Mouse (Mus musculus): Measurements from ENCODE around the gene Prpf8. TPM values are rescaled to one million over a fixed set of nuclear protein-coding genes. Genes with fewer than 3 reads are reported as not detected.
A peak's percentile ranks its signal among the peaks of the same experiment; 100 is the strongest.

Gene Prpf8
- polyA plus RNA-seq, 1 experiment: 148 TPM

DNA sequence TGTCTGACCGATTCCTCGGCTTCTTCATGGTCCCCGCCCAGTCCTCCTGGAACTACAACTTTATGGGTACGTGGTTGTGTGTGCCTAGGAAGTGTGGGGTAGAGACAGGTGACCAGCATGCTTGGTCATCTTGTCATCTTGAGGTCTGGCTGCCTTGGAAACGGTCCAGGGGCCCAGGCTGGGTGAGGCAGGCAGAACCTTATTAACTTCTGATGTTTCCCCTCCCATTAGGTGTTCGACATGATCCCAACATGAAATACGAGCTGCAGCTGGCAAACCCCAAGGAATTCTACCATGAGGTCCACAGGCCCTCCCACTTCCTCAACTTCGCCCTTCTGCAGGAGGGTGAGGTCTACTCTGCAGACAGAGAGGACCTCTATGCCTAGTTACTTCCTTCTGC lies 22.3 kb downstream of the Prpf8 start:
- no peak overlapping the region for H3K4me3 ChIP-seq (ENCODE audit: insufficient read depth, low read depth, low read length)
- TF ChIP-seq CTCF (IDR thresholded peaks at IDR 0.05; ENCODE audit: insufficient read depth, low read depth, low read length): no peak
- no peak for TF ChIP-seq POLR2A (IDR thresholded peaks at IDR 0.05; ENCODE audit: insufficient read depth, low read depth, low read length)
- peaks cover 15% of the 10 kb centered on the region for H3K4me1 ChIP-seq (ENCODE audit: control insufficient read depth, insufficient read depth, low read length)
- 83% methylated on average over 8 of the region's 8 CpGs for WGBS
- no peak overlapping the region for H3K27ac ChIP-seq (ENCODE audit: insufficient read depth, low read depth, low read length)

GRCm38 (mm10) chr11:75509741-75510626 lies 23.4 kb downstream of the Prpf8 start, which contains the start of gene Rilp:
Gene Rilp (plus strand): TSS chr11:75510094.
- 3% methylated on average over 43 of the region's 43 CpGs for WGBS
- no peak for TF ChIP-seq CTCF (IDR thresholded peaks at IDR 0.05; ENCODE audit: insufficient read depth, low read depth, low read length)
- no peak for TF ChIP-seq POLR2A (IDR thresholded peaks at IDR 0.05; ENCODE audit: insufficient read depth, low read depth, low read length)
- Histone ChIP-seq H3K27ac (ENCODE audit: insufficient read depth, low read depth, low read length) (peak within 1 kb of the TSS; percentile 54; the same call in 1 of the 2 replicates), H3K4me1 (ENCODE audit: control insufficient read depth, insufficient read depth, low read length) (peaks cover 15% of the 10 kb centered on the region), H3K4me3 (ENCODE audit: insufficient read depth, low read depth, low read length) (peak within 1 kb of the TSS; percentile 74)

DNA sequence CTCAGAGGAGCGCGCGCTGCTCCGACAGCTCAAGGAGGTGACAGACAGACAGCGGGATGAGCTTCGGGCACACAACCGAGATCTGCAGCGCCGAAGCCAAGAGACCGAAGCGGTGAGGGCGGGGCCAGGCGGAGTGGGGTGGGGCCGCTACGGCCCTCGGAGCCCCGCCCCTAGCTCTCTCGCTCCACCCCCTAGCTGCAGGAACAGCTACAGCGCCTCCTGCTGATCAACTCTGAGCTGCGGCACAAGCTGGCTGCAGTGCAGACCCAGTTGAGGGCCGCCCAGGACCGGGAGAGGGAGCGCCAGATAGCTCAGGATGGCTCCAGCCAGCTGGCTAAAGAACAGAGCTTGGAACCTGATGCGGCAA lies 24.0 kb downstream of the Prpf8 start:
- Histone ChIP-seq H3K4me3 (ENCODE audit: insufficient read depth, low read depth, low read length) (peak overlapping the region; percentile 74), H3K27ac (ENCODE audit: insufficient read depth, low read depth, low read length) (peak overlapping the region; percentile 54; the same call in 1 of the 2 replicates), H3K4me1 (ENCODE audit: control insufficient read depth, insufficient read depth, low read length) (peaks cover 15% of the 10 kb centered on the region)
- WGBS: 1% methylated on average over 24 of the region's 24 CpGs
- TF ChIP-seq CTCF (IDR thresholded peaks at IDR 0.05; ENCODE audit: insufficient read depth, low read depth, low read length) (peak; percentile 92), POLR2A (IDR thresholded peaks at IDR 0.05; ENCODE audit: insufficient read depth, low read depth, low read length) (0 out of 2 replicates have a peak, but pooled peaks have one; percentile 18)

- no peak overlapping the region for H3K4me3 ChIP-seq (ENCODE audit: insufficient read depth, low read depth, low read length)
- TF ChIP-seq POLR2A (IDR thresholded peaks at IDR 0.05; ENCODE audit: insufficient read depth, low read depth, low read length): no peak
- no peak for TF ChIP-seq CTCF (IDR thresholded peaks at IDR 0.05; ENCODE audit: insufficient read depth, low read depth, low read length)
- H3K4me1 ChIP-seq (ENCODE audit: control insufficient read depth, insufficient read depth, low read length): peaks cover 15% of the 10 kb centered on the region
- no peak overlapping the region for H3K27ac ChIP-seq (ENCODE audit: insufficient read depth, low read depth, low read length)
- 74% methylated on average over 6 of the region's 6 CpGs for WGBS
Measured at GRCm38 (mm10) chr11:75511213-75511612, 24.6 kb downstream of the Prpf8 start.

DNA sequence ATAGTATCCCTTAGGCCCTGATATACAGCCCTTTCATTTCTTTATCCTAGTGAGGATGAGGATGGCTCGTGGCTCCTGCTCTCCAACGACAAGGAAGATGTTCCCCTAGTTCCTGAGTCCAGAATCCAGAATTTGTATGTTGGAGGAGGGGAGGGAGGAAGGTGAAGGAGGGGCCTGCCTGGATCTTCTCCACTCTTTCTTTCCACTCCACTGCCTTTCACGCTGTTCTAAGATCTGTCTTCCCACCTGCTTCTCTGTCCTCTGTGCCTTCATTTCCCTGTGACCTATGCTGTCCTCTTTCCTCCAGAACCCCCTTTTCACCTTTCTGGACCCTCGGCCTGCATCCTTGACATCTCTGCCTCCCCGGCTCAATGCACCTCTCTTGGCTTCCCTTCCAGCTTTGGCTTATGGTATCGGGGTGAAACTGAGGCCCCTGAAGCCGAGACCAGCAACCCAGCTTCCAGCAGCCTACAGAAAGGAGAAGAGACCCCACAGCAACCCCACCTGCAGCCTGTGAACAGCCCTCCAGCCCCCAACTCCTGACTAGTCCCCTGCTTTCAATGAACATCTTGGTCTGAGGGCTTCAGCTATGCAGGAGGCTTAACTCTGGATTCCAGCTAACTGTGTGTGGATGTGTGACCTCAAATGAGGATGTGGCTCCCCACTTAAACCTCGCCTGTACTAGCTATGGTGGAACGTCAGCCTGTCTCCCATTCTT lies 25.8 kb downstream of the Prpf8 start:
- H3K4me1 ChIP-seq (ENCODE audit: control insufficient read depth, insufficient read depth, low read length): peaks cover 15% of the 10 kb centered on the region
- H3K27ac ChIP-seq (ENCODE audit: insufficient read depth, low read depth, low read length): no peak overlapping the region
- TF ChIP-seq CTCF (IDR thresholded peaks at IDR 0.05; ENCODE audit: insufficient read depth, low read depth, low read length) (no peak), POLR2A (IDR thresholded peaks at IDR 0.05; ENCODE audit: insufficient read depth, low read depth, low read length) (no peak)
- no peak overlapping the region for H3K4me3 ChIP-seq (ENCODE audit: insufficient read depth, low read depth, low read length)
- 82% methylated on average over 9 of the region's 9 CpGs for WGBS

GRCm38 (mm10) chr11:75513336-75513735 lies 26.7 kb downstream of the Prpf8 start, which contains the start of gene Scarf1:
Gene Scarf1 (plus strand): TSS chr11:75513540.
- H3K27ac ChIP-seq (ENCODE audit: insufficient read depth, low read depth, low read length): no peak within 1 kb of the TSS
- WGBS: 70% methylated on average over 8 of the region's 8 CpGs
- H3K4me3 ChIP-seq (ENCODE audit: insufficient read depth, low read depth, low read length): peak within 1 kb of the TSS; percentile 9; the same call in 1 of the 2 replicates
- no peak for TF ChIP-seq CTCF (IDR thresholded peaks at IDR 0.05; ENCODE audit: insufficient read depth, low read depth, low read length)
- TF ChIP-seq POLR2A (IDR thresholded peaks at IDR 0.05; ENCODE audit: insufficient read depth, low read depth, low read length): no peak
- H3K4me1 ChIP-seq (ENCODE audit: control insufficient read depth, insufficient read depth, low read length): peaks cover 15% of the 10 kb centered on the region

GRCm38 (mm10) chr11:75515186-75515585 lies 28.6 kb downstream of the Prpf8 start:
- WGBS: 96% methylated on average over 25 of the region's 25 CpGs
- Histone ChIP-seq H3K27ac (ENCODE audit: insufficient read depth, low read depth, low read length) (no peak overlapping the region), H3K4me1 (ENCODE audit: control insufficient read depth, insufficient read depth, low read length) (peaks cover 6% of the 10 kb centered on the region), H3K4me3 (ENCODE audit: insufficient read depth, low read depth, low read length) (no peak overlapping the region)
- TF ChIP-seq CTCF (IDR thresholded peaks at IDR 0.05; ENCODE audit: insufficient read depth, low read depth, low read length): no peak
- TF ChIP-seq POLR2A (IDR thresholded peaks at IDR 0.05; ENCODE audit: insufficient read depth, low read depth, low read length): no peak

DNA sequence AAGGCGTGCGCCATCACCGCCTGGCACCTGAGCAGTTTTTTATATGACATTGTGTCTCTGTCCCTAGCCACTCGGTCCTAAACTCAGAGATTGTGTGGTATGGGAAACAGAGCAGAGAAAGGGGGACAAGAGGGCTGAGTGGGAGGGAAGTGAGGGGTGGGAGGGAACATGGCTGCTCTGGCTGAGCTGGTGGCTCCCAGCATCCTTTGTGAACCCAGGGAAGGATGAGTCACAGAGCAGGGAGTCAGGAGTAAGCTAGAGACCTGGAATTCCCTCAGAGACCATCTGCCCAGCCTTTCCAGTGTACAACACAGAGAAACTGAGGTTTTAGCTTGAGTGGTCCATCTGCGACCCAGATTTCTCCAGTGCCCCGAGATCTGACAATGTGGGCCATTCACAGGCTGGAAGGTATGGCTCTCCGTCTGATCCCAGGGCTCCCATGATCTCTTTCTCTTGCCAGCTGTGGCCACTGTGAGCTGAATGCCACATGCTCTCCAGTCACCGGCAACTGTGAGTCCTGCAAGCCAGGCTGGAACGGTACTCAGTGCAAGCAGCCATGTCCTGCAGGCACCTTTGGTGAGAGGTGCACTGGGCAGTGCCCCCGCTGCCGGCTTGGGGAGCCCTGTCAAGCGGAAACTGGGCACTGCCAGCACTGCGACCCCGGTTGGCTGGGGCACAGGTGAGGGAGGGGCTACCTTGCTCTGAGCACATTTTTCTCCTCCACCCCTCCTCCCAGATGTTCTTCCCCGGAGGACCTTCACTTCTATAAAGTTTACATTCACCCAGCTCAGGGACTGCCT lies 33.4 kb downstream of the Prpf8 start:
- peaks cover 7% of the 10 kb centered on the region for H3K4me1 ChIP-seq (ENCODE audit: control insufficient read depth, insufficient read depth, low read length)
- TF ChIP-seq POLR2A (IDR thresholded peaks at IDR 0.05; ENCODE audit: insufficient read depth, low read depth, low read length) (no peak), CTCF (IDR thresholded peaks at IDR 0.05; ENCODE audit: insufficient read depth, low read depth, low read length) (no peak)
- H3K4me3 ChIP-seq (ENCODE audit: insufficient read depth, low read depth, low read length): no peak overlapping the region
- no peak overlapping the region for H3K27ac ChIP-seq (ENCODE audit: insufficient read depth, low read depth, low read length)
- WGBS: 69% methylated on average over 15 of the region's 15 CpGs

All from olfactory bulb, adult 2 months (tissue).